Mouse (Mus musculus) 3T3-L1 (cell line): ENCODE results near the gene Rhox2b.
"Not testable (repeated sequence)": the region's sequence is repeated elsewhere in the genome, so short reads cannot be mapped to it uniquely, and the experiment has no call there.

ENCODE experiments used
- DNase-seq: peaks from one replicate; pipeline ENCODE4 v3.0.0-alpha.2; 2015; ENCODE audit warnings: low read depth, low spot score

Gene Rhox2b

DNA sequence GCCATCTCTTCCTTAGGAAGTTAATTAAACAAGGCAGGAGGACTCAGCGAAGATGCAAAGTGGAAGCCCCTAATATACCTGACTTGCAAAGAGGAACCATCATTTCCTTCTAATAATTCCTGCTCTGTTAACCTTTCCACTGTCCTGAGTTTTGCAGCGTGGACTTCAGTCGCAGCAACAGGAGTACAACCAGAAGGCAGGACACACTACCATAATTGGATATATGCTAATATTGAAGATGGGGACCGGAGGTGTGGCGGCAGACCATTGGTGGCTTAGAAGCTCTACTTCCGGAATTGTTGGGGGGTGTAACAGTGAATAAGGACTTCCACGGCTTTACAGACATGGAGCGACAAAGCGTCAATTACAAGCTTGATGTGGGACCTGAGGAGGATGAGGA is at the start of gene Rhox2b:
Gene Rhox2b, plus strand, starts transcription at position 301 of the 400 bp plus-strand sequence.
- DNase-seq: not testable (repeated sequence)

DNA sequence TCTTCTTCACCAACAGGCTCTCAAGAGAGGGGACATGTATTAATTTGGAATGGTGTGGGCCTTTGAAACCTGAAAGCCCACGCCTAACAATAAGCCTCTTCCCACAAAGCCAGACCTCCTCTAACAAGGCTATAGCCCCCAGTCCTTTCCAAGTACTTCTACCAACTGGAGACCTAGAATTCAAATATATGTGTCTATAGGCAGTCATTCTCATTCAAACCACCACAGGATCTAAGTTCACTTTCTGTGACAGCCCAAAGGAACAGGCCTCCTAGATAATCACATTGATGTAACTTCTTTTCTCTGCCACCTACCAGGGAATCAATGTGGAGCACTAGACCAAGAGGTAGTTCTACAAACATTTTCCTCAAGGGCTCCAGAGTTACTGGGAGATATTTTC is 32.1 kb upstream of the Rhox2b start, which contains the start of gene Rhox3a2:
Gene Rhox3a2, plus strand, starts transcription at position 301 of the 400 bp plus-strand sequence.
- not testable (repeated sequence) for DNase-seq

DNA sequence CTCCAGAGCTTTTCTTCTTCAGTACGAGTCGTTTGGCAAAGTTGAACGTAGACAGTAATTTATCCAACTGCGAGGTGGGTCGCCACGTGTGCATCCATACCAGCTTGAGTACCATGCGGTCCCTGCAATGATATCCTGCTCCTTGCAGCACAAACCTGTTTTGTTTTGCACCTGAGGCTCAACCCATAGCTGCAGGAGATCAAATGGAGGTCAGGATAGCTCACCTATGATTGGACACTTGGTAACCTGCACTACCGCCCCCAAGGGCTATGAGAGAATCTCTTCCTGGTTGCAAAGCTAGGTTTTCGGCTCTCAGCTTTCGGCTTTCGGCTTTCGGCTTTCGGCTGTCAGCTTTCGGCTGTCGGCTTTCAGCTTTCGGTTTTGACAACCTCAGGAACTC is 21.3 kb upstream of the Rhox2b start, which contains the start of gene Rhox4a2:
Gene Rhox4a2, plus strand, starts transcription at position 301 of the 400 bp plus-strand sequence.
- DNase-seq: not testable (repeated sequence)

DNA sequence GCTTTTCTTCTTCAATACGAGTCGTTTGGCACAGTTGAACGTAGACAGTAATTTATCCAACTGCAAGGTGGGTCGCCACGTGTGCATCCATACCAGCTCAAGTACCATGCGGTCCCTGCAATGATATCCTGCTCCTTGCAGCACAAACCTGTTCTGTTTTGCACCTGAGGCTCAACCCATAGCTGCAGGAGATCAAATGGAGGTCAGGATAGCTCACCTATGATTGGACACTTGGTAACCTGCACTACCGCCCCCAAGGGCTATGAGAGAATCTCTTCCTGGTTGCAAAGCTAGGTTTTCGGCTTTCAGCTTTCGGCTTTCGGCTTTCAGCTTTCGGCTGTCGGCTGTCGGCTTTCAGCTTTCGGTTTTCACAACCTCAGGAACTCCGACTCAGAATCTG is 20.3 kb downstream of the Rhox2b start, which contains the start of gene Rhox4b:
Gene Rhox4b, plus strand, starts transcription at position 301 of the 400 bp plus-strand sequence.
- DNase-seq: not testable (repeated sequence)

DNA sequence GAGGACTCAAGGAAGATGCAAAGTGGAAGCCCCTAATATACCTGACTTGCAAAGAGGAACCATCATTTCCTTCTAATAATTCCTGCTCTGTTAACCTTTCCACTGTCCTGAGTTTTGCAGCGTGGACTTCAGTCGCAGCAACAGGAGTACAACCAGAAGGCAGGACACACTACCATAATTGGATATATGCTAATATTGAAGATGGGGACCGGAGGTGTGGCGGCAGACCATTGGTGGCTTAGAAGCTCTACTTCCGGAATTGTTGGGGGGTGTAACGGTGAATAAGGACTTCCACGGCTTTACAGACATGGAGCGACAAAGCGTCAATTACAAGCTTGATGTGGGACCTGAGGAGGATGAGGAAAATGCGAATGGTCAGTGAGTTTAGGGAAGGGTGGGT is 41.5 kb downstream of the Rhox2b start, which contains the start of gene Rhox2c:
Gene Rhox2c, plus strand, starts transcription at position 301 of the 400 bp plus-strand sequence.
- not testable (repeated sequence) for DNase-seq

DNA sequence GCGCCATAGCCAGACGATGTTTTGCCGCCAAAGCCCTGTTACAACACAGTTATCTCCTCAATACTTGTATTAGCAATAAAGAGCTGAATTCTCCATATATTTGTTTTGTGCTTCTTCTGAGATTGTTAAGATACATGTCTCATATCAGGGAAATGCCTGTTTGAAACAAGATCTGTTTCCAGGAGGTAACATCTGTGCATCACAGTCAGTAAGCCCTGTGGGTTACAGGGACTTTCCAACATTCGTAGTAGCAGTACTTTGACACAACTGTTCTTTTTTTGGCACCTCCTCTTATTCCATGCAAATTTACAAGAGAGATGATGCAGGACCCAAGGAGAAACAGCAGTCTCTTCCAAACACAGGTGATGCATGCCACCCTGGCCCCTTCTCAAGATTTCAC is 46.4 kb downstream of the Rhox2b start, which contains the start of gene Rhox3c:
Gene Rhox3c, plus strand, starts transcription at position 301 of the 400 bp plus-strand sequence.
- not testable (repeated sequence) for DNase-seq
